Mouse (Mus musculus) Muller cell, postnatal 12 days (primary cell): Measurements from ENCODE around the gene Chrne.
A peak's percentile ranks its signal among the peaks of the same experiment; 100 is the strongest.

Source experiments
- DNase-seq: peaks from one replicate; pipeline ENCODE4 v3.0.0-alpha.2; 2015; ENCODE audit errors: inconsistent ontology term

Chrne gene

GRCm38 (mm10) chr11:70652029-70652883 is 33.2 kb upstream of the Chrne start:
- DNase-seq, result no peak

- peak; percentile 73 for DNase-seq
Measured at GRCm38 (mm10) chr11:70651391-70651790, 32.4 kb upstream of the Chrne start.

- no peak for DNase-seq
Measured at GRCm38 (mm10) chr11:70650322-70651175, 31.5 kb upstream of the Chrne start.

DNA sequence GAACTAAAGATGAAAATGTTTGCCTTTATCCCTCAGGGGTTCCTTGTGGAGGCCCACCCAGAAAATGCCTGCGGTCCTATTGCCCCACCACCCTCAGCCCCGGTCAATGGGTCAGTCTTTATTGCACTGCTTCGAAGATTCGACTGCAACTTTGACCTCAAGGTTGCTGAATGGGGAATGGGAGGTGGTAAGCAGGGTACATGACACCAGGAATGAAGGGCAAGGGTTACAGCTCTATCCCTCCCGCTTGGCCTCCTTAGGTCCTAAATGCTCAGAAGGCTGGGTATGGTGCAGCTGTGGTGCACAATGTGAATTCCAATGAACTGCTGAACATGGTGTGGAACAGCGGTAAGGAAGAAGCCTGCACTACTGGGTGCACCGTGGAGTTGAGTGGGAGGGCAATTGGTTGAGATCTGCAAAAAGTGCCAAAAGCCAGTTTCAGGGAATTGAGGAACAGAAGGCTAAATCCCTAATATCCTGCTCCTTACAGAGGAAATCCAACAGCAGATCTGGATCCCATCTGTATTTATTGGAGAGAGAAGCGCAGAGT is 30.2 kb upstream of the Chrne start:
- no peak for DNase-seq

- DNase-seq, result no peak
Measured at GRCm38 (mm10) chr11:70648512-70648911, 29.5 kb upstream of the Chrne start.

DNA sequence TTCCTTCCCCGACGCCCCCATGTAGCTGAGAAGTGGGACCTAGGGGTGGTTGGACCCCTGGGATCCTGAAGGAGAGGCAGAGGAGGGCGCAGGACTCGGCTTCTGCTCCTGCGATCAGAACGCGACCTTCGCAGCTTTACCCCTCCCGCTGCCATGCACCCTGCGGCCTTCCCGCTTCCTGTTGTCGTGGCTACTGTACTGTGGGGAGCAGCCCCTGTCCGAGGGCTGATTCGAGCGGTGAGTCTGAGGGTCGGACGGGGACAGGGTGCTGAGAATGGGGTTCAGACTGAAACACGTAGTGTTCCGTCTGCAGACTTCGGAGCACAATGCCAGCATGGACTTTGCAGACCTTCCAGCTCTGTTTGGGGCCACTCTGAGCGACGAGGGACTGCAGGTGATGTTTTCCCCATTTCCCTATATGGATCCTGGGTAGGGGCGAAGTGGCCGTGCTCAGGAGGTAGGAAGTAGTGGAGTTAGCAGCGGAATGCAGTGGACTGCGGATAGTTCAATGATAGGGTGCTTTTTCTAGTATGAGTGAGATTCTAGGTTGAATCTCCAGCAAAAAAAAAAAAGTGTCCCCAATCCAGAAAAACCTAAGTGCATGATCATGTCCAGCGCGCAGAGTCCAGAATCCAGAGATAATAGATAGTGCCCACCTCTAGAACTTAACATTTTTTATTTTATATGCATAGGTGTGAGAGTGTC is 28.9 kb upstream of the Chrne start:
- peak; percentile 40 for DNase-seq

DNA sequence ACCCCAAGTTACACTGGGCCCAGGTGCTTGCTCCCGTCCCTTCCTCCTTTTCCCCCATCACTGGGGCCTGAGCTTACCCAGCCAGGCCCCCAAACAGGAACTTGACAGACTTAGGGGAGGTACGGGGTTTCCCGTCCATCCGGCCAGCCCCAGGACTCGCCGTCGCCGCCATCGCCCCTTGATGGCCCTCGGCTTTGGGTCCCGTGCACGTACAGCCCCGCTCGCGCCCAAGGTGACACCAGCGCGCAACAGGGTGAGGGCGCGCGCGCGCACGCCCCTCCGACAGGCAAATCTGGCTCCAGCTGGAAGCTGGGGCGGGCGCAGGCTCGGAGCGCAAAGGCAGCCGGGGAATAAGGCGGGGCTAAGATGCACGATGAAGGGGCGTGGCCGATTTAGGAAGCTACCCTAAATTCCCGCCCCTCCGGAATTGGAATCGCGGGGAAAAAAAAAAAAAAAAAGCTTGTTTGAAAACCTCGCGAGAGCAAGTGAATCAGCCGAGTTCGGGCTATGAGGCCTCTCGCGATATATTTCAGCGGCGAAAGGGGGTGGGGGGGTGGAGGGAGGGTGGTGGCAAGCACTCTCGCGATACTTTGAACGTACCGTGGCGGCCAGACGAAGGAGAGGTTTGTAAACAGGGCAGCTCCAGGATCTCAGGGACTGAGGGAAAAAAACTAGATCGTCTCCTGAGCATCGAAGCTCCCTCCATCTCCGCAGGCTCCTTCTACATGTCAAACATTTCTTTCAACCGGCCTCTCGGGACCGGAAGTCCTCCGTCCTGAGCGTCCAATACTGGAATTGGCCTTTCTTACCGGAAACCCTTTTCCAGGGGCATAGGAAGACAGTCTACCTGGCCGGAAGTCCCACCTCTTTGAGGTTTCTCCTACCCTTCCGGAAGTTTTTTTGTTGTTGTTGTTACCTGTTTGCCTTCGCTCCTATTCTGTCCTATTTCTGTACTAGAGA is 28.0 kb upstream of the Chrne start, which contains the start of the genes Rnf167 and Slc25a11:
Rnf167 (plus strand) TSS at position 545 of the 960 bp plus-strand sequence.
Slc25a11 (minus strand) TSS at position 789 of the 960 bp plus-strand sequence.
- peak; percentile 98 for DNase-seq

DNA sequence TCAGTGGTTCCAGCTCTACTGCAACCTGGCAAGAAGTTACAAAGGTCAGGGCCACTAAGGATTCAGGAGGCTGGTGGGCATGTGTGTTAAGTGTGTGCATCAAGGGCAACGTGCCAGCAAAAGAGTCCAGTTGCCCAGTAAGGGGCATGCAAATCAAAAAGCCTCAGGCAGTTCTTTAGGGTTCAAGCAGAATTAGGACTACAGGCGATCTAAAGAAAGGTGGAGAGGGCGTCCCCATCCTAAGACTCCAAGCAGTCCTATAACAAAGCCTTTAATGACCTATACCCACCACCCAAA is 27.2 kb upstream of the Chrne start:
- DNase-seq, result no peak

- DNase-seq, result no peak
Measured at GRCm38 (mm10) chr11:70645461-70646258, 26.6 kb upstream of the Chrne start.

- no peak for DNase-seq
Measured at GRCm38 (mm10) chr11:70644564-70645103, 25.6 kb upstream of the Chrne start.

DNA sequence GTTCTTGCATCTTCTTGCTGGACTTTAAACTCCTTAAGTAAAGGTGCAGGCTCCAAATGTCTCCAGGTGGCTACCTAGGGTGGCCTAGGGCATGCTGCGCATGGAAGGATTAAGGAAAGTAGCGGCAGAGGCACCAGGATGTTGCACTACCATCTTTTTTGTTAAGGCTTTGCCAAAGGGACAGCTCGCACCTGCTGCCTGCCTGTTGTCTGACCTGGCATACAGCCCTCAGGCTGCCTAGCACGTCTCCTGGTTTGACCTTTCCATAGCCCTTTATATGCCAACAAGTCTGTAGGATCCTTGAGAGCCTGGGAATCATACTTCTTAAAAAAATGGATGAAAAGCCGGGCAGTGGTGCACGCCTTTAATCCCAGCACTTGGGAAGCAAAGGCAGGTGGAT is 24.0 kb upstream of the Chrne start:
- DNase-seq, result no peak

DNA sequence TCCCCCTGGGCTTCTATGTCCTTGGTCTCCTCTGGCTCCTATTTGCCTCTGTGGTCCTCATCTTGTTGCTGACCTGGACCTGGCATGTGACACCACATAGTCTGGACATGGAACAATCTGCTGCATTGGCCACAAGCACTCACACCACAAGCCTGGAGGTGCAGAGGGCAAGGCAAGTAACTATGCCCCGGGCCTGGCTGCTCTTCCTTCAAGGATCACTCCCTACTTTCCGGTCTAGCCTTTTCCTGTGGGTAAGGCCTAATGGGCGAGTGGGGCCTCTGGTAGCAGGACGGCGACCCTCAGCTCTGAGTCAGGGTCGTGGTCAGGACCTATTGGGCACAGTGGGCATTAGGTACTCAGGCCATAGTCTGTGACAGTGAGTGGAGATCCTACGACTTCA is 22.2 kb upstream of the Chrne start:
- DNase-seq, result no peak

DNA sequence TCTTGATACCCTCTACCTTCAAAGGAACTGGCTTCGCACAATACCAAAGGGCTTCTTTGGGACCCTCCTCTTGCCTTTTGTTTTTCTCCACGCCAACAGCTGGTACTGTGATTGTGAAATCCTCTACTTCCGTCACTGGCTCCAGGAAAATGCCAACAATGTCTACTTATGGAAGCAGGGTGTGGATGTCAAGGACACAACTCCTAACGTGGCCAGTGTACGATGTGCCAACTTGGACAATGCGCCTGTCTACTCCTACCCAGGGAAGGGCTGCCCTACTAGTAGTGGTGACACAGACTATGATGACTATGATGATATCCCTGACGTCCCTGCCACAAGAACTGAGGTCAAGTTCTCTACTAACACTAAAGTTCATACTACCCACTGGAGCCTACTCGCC is 21.0 kb upstream of the Chrne start:
- no peak for DNase-seq

- no peak for DNase-seq
Measured at GRCm38 (mm10) chr11:70638714-70639278, 19.8 kb upstream of the Chrne start, which contains the start of gene Gp1ba. Gp1ba (plus strand) TSS chr11:70639122.

- DNase-seq, result no peak
Measured at GRCm38 (mm10) chr11:70638293-70638692, 19.3 kb upstream of the Chrne start.

- DNase-seq, result no peak
Measured at GRCm38 (mm10) chr11:70637764-70638163, 18.7 kb upstream of the Chrne start.

GRCm38 (mm10) chr11:70635601-70636000 is 16.6 kb upstream of the Chrne start:
- DNase-seq, result no peak

GRCm38 (mm10) chr11:70630129-70630528 is 11.1 kb upstream of the Chrne start:
- DNase-seq, result no peak

DNA sequence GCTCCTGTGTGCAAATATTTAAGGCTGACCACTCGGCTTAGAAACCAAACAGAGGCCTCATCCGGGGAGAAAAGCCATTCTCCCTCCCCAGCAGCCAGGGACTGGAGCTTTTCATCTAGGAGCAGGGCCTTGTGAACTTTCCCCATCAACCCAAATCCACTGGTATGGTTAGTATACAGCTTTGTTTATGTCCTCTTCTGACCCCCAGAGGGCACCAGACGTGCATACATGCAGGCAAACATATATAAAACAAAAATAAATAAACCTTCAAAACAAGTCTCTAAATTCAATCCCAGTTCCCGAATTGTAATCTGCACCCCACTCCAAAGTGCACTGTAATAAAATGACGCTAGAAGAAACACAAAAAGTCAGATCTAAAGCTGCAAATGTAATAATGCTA is 10.5 kb upstream of the Chrne start:
- DNase-seq, result no peak
